ENCODE assay signal across 18 mouse cellular contexts in genomic region chr8:118334933-118335332, GRCm38 (mm10). TPM values are rescaled to one million over a fixed set of nuclear protein-coding genes. Genes with fewer than 3 reads are reported as not detected.
DNase-seq lines count a peak whose midpoint lies in the region; ATAC-seq and TF ChIP-seq lines count a peak whose summit lies in the region.
"Had no signal": no experiment of that assay in that cellular context is flagged by ENCODE, and none has a peak within 500 bp of the region (broad histone marks: within the 10 kb centered on the region; RNA-seq: fewer than 3 reads in every experiment).

No protein-coding gene starts in this region.

- no peak overlapping the region for H3K9ac ChIP-seq in lung, postnatal 0 days (replicated peaks; ENCODE audit: low read depth)
- no peak overlapping the region for H3K9ac ChIP-seq in ES-Bruce4 (ENCODE audit: low read depth, poor library complexity, severe bottlenecking)
- H3K9ac ChIP-seq in kidney, embryonic 16.5 days (replicated peaks; ENCODE audit: low read length) = no peak overlapping the region
- H3K9ac ChIP-seq: forebrain, embryonic 13.5 days; heart, embryonic 12.5 days; limb, embryonic 13.5 days; liver, postnatal 0 days had no signal

- no peak overlapping the region for H3K4me3 ChIP-seq in lung, postnatal 0 days (ENCODE audit: low read depth, low read length)
- H3K4me3 ChIP-seq in ES-Bruce4 (ENCODE audit: low read depth, low read length) = no peak overlapping the region
- H3K4me3 ChIP-seq in kidney, embryonic 16.5 days (ENCODE audit: low read length) = no peak overlapping the region
- H3K4me3 ChIP-seq: forebrain, embryonic 13.5 days; heart, embryonic 12.5 days; hindbrain, embryonic 10.5 days; limb, embryonic 13.5 days had no signal

- peak; percentile 49 for TF ChIP-seq CTCF in lung, postnatal 0 days (IDR thresholded peaks at IDR 0.05)
- TF ChIP-seq CTCF in ES-Bruce4 (IDR thresholded peaks at IDR 0.05; ENCODE audit: low read depth, low read length) = peak; percentile 52

- TF ChIP-seq POLR2A in ES-Bruce4 (IDR thresholded peaks at IDR 0.05; ENCODE audit: insufficient read depth, low read length) = no peak

- H3K27me3 ChIP-seq in lung, postnatal 0 days (replicated peaks; ENCODE audit: insufficient read depth, low read length) = no peaks in the 10 kb centered on the region
- H3K27me3 ChIP-seq in ES-Bruce4 (ENCODE audit: control insufficient read depth, insufficient read depth, low read length, poor library complexity, severe bottlenecking) = no peaks in the 10 kb centered on the region
- H3K27me3 ChIP-seq in kidney, embryonic 16.5 days (ENCODE audit: insufficient read depth, low read length) = no peaks in the 10 kb centered on the region
- H3K27me3 ChIP-seq: forebrain, embryonic 13.5 days; heart, embryonic 12.5 days; limb, embryonic 13.5 days had no signal

- DNase-seq in gastrocnemius, adult 18-20 months (ENCODE audit: low spot score) = peak; percentile 15
- no peak for DNase-seq in gastrocnemius, postnatal 36 days
- DNase-seq in lung, postnatal 0 days (ENCODE audit: low spot score) = no peak
- DNase-seq in lung, postnatal 36 days = no peak
- DNase-seq in WW6 (ENCODE audit: low read depth, low spot score) = peak; percentile 9
- DNase-seq: gastrocnemius, postnatal 10 days; liver, postnatal 0 days; right cerebral cortex, postnatal 14 days; thymus, postnatal 14 days had no signal

- ATAC-seq in lung, postnatal 0 days = no peak
- ATAC-seq in kidney, embryonic 16.5 days (ENCODE audit: low FRiP score, low TSS enrichment) = no peak
- ATAC-seq: forebrain, embryonic 13.5 days; intestine, embryonic 16.5 days; liver, postnatal 0 days had no signal

- 72% methylated on average over 7 of the region's 7 CpGs for WGBS in lung, postnatal 0 days
- WGBS in kidney, embryonic 16.5 days = 79% methylated on average over 7 of the region's 7 CpGs

- no peaks in the 10 kb centered on the region for H3K4me1 ChIP-seq in lung, postnatal 0 days (ENCODE audit: insufficient read depth, low read depth, low read length)
- no peaks in the 10 kb centered on the region for H3K4me1 ChIP-seq in ES-Bruce4 (ENCODE audit: control insufficient read depth, insufficient read depth, low read length)
- H3K4me1 ChIP-seq in kidney, embryonic 16.5 days (ENCODE audit: insufficient read depth, low read length) = no peaks in the 10 kb centered on the region
- H3K4me1 ChIP-seq: limb, embryonic 13.5 days had no signal

- intact Hi-C loops in gastrocnemius, postnatal 36 days (cut with DNase I) = no loop called here

- no peaks in the 10 kb centered on the region for H3K36me3 ChIP-seq in lung, postnatal 0 days (ENCODE audit: insufficient read depth, low read length)
- H3K36me3 ChIP-seq in ES-Bruce4 (ENCODE audit: control insufficient read depth, insufficient read depth, low read length, poor library complexity, severe bottlenecking) = no peaks in the 10 kb centered on the region
- no peaks in the 10 kb centered on the region for H3K36me3 ChIP-seq in kidney, embryonic 16.5 days (ENCODE audit: insufficient read depth, low read length)
- H3K36me3 ChIP-seq: G1E; heart, embryonic 12.5 days; hindbrain, embryonic 10.5 days; limb, embryonic 13.5 days had no signal

- no peaks in the 10 kb centered on the region for H3K9me3 ChIP-seq in lung, postnatal 0 days (ENCODE audit: low read length)
- H3K9me3 ChIP-seq in ES-Bruce4 (replicated peaks; ENCODE audit: control insufficient read depth, insufficient read depth, low read length, poor library complexity, severe bottlenecking) = peaks cover 4% of the 10 kb centered on the region
- H3K9me3 ChIP-seq in kidney, embryonic 16.5 days (ENCODE audit: low read length) = no peaks in the 10 kb centered on the region
- H3K9me3 ChIP-seq: forebrain, embryonic 13.5 days; hindbrain, embryonic 10.5 days; limb, embryonic 13.5 days had no signal

- H3K4me2 ChIP-seq in lung, postnatal 0 days (replicated peaks; ENCODE audit: low read depth, low read length) = no peak overlapping the region
- H3K4me2 ChIP-seq in kidney, embryonic 16.5 days (replicated peaks; ENCODE audit: low read depth, low read length) = no peak overlapping the region
- H3K4me2 ChIP-seq: forebrain, embryonic 13.5 days; heart, embryonic 12.5 days; limb, embryonic 13.5 days had no signal

- no peak overlapping the region for H3K27ac ChIP-seq in lung, postnatal 0 days (ENCODE audit: low read length)
- no peak overlapping the region for H3K27ac ChIP-seq in ES-Bruce4 (ENCODE audit: insufficient read depth, low read length)
- no peak overlapping the region for H3K27ac ChIP-seq in kidney, embryonic 16.5 days (ENCODE audit: low read length)
- H3K27ac ChIP-seq: forebrain, embryonic 13.5 days; hindbrain, embryonic 10.5 days; limb, embryonic 13.5 days had no signal

- TF ChIP-seq EP300 in lung, postnatal 0 days (IDR thresholded peaks at IDR 0.05) = no peak
- no peak for TF ChIP-seq EP300 in ES-Bruce4 (IDR thresholded peaks at IDR 0.05; ENCODE audit: insufficient read depth, low read depth, low read length)

RNA-seq across cellular contexts. Expression of gene Cdh13, which starts 51.4 kb away (rescaled TPM):
- total RNA-seq in gastrocnemius, adult 18-20 months (2021) = 100 to 1,000 TPM in 1 of 2 experiments, 10 to 100 TPM in 1; 95.8 to 111 TPM
- 100 to 1,000 TPM; 110 to 120 TPM for total RNA-seq in gastrocnemius, postnatal 36 days (2021)
- polyA plus RNA-seq in lung, postnatal 0 days (2015; fragmentation: Nextera tagmentation; extraction: Ambion mirVana) = 8.6 and 9.6 TPM in 2 replicates
- polyA plus RNA-seq in ES-Bruce4 (2011; ENCODE audit: insufficient read depth, insufficient read length, low read depth, missing spikeins) = 2.0 and 2.2 TPM in 2 replicates
- 2.0 and 2.1 TPM in 2 replicates for polyA plus RNA-seq in kidney, embryonic 16.5 days (2015; fragmentation: Nextera tagmentation; extraction: Ambion mirVana)
- total RNA-seq: neutrophil, adult 5-6 weeks had no signal
- polyA plus RNA-seq: G1E had no signal

Comparison
In these comparisons a context has a peak if more than half of its experiments do, and no peak if none do; other contexts are left out.
1. DNase-seq: peak in gastrocnemius, adult 18-20 months (single experiment) and WW6 (single experiment); none in gastrocnemius, postnatal 36 days (0 of 2), lung, postnatal 0 days (single experiment) and lung, postnatal 36 days (single experiment).